Mouse (Mus musculus) midbrain, embryonic 16.5 days (tissue): ENCODE results near the gene Tef. TPM values are rescaled to one million over a fixed set of nuclear protein-coding genes. Genes with fewer than 3 reads are reported as not detected.

Source experiments
- ATAC-seq: fragments of 200-750 bp; cut with Nextera tagmentation; 2 replicates; pipeline ENCODE4 v1.8.0; 2017; ENCODE audit warnings: moderate TSS enrichment
- H3K27ac ChIP-seq: fragments of 300-500 bp; sonication (generic); 2 replicates; pipeline ENCODE4 v1.5.1; 2014; ENCODE audit warnings: mild to moderate bottlenecking, low read length, mixed read lengths
- H3K27me3 ChIP-seq: fragments of 300-500 bp; sonication (generic); 2 replicates; pipeline ENCODE4 v1.6.1; 2014; ENCODE audit warnings: low read depth, low read length, mixed read lengths; ENCODE audit not compliant: control insufficient read depth, insufficient read depth
- H3K36me3 ChIP-seq: fragments of 300-500 bp; sonication (generic); 2 replicates; pipeline ENCODE4 v1.6.1; 2014; ENCODE audit warnings: mild to moderate bottlenecking, low read length, moderate library complexity, mixed read lengths; ENCODE audit not compliant: control insufficient read depth, insufficient read depth
- H3K4me1 ChIP-seq: fragments of 300-500 bp; sonication (generic); 2 replicates; pipeline ENCODE4 v1.6.1; 2014; ENCODE audit warnings: mild to moderate bottlenecking, low read length, mixed read lengths; ENCODE audit not compliant: control insufficient read depth, insufficient read depth
- H3K4me2 ChIP-seq: fragments of 300-500 bp; sonication (generic); 2 replicates; pipeline ENCODE4 v1.6.1; 2014; ENCODE audit warnings: mild to moderate bottlenecking, low read length, mixed read lengths
- H3K4me3 ChIP-seq: fragments of 300-500 bp; sonication (generic); 2 replicates; pipeline ENCODE4 v1.5.1; 2014; ENCODE audit warnings: low read depth, mild to moderate bottlenecking, low read length, moderate library complexity, mixed read lengths
- H3K9ac ChIP-seq: fragments of 300-500 bp; sonication (generic); 2 replicates; pipeline ENCODE4 v1.6.1; 2014; ENCODE audit warnings: low read depth, low read length, mixed read lengths
- H3K9me3 ChIP-seq: fragments of 300-500 bp; sonication (generic); replicated peaks from 2 replicates; pipeline ENCODE4 v1.6.1; 2014; ENCODE audit warnings: mild to moderate bottlenecking, low read length, mixed read lengths; ENCODE audit not compliant: control insufficient read depth, poor library complexity, severe bottlenecking
- WGBS: fragments of 180-500 bp; shearing (Covaris S2); extraction: QIAGEN DNeasy Blood & Tissue Kit; methylation state at CpG from one replicate; pipeline ENCODE4 v1.1.7; 2014; 5-methylcytosine and 5-hydroxymethylcytosine counted together
- polyA plus RNA-seq: library from polyadenylated mRNA; unstranded; fragments of >200 nt; fragmentation: Nextera tagmentation; extraction: Ambion mirVana; gene quantifications from 2 replicates; pipeline ENCODE4 v1.2.1, GENCODE M21; 2015

The Tef gene
- polyA plus RNA-seq, 1 experiment from 2014 or later, result 22.7 TPM

- no peak for ATAC-seq
- Histone ChIP-seq H3K36me3 (peaks cover 19% of the 10 kb centered on the region), H3K4me2 (peak overlapping the region; percentile 79), H3K9me3 (no peaks in the 10 kb centered on the region), H3K9ac (peak overlapping the region; percentile 65), H3K27me3 (no peaks in the 10 kb centered on the region), H3K4me1 (peaks cover 27% of the 10 kb centered on the region), H3K27ac (no peak overlapping the region), H3K4me3 (no peak overlapping the region; the same call in 1 of the 2 replicates)
- WGBS, result 76% methylated on average over 7 of the region's 7 CpGs
These were observed 10.7 kb downstream of the Tef start for GRCm38 (mm10) chr15:81812696-81813631.

GRCm38 (mm10) chr15:81813986-81814705 lies 11.9 kb downstream of the Tef start:
- H3K4me1 ChIP-seq, result peaks cover 27% of the 10 kb centered on the region
- no peak overlapping the region for H3K9ac ChIP-seq
- H3K27me3 ChIP-seq, result no peaks in the 10 kb centered on the region
- H3K4me2 ChIP-seq, result no peak overlapping the region
- 61% methylated on average over 5 of the region's 5 CpGs for WGBS
- H3K4me3 ChIP-seq, result no peak overlapping the region
- no peaks in the 10 kb centered on the region for H3K9me3 ChIP-seq
- no peak overlapping the region for H3K27ac ChIP-seq
- ATAC-seq, result no peak
- peaks cover 22% of the 10 kb centered on the region for H3K36me3 ChIP-seq

- no peak overlapping the region for H3K4me2 ChIP-seq
- 91% methylated on average over 12 of the region's 12 CpGs for WGBS
- no peak overlapping the region for H3K27ac ChIP-seq
- peaks cover 25% of the 10 kb centered on the region for H3K4me1 ChIP-seq
- no peak overlapping the region for H3K4me3 ChIP-seq
- peaks cover 24% of the 10 kb centered on the region for H3K36me3 ChIP-seq
- H3K9me3 ChIP-seq, result no peaks in the 10 kb centered on the region
- ATAC-seq, result no peak
- no peak overlapping the region for H3K9ac ChIP-seq
- no peaks in the 10 kb centered on the region for H3K27me3 ChIP-seq
These were observed 12.6 kb downstream of the Tef start for GRCm38 (mm10) chr15:81814716-81815370.

- no peak overlapping the region for H3K9ac ChIP-seq
- H3K4me1 ChIP-seq, result peaks cover 4% of the 10 kb centered on the region
- no peak overlapping the region for H3K4me2 ChIP-seq
- no peak overlapping the region for H3K4me3 ChIP-seq
- 90% methylated on average over 3 of the region's 3 CpGs for WGBS
- ATAC-seq, result no peak
- no peaks in the 10 kb centered on the region for H3K27me3 ChIP-seq
- no peaks in the 10 kb centered on the region for H3K9me3 ChIP-seq
- peaks cover 36% of the 10 kb centered on the region for H3K36me3 ChIP-seq
- H3K27ac ChIP-seq, result no peak overlapping the region
These were observed 16.2 kb downstream of the Tef start for GRCm38 (mm10) chr15:81818404-81818803.

- no peak overlapping the region for H3K9ac ChIP-seq
- H3K36me3 ChIP-seq, result peaks cover 37% of the 10 kb centered on the region
- no peak overlapping the region for H3K4me3 ChIP-seq
- ATAC-seq, result no peak
- H3K9me3 ChIP-seq, result no peaks in the 10 kb centered on the region
- H3K27me3 ChIP-seq, result no peaks in the 10 kb centered on the region
- 89% methylated on average over 3 of the region's 3 CpGs for WGBS
- no peak overlapping the region for H3K4me2 ChIP-seq
- H3K27ac ChIP-seq, result no peak overlapping the region
- no peaks in the 10 kb centered on the region for H3K4me1 ChIP-seq
These were observed 20.4 kb downstream of the Tef start for GRCm38 (mm10) chr15:81822631-81823030.

GRCm38 (mm10) chr15:81824832-81825231 lies 22.6 kb downstream of the Tef start:
- WGBS, result 83% methylated on average over 3 of the region's 3 CpGs
- Histone ChIP-seq H3K27ac (no peak overlapping the region), H3K27me3 (no peaks in the 10 kb centered on the region), H3K36me3 (peaks cover 33% of the 10 kb centered on the region), H3K4me3 (no peak overlapping the region), H3K4me1 (no peaks in the 10 kb centered on the region), H3K9ac (no peak overlapping the region), H3K9me3 (no peaks in the 10 kb centered on the region), H3K4me2 (no peak overlapping the region)
- no peak for ATAC-seq

- H3K4me2 ChIP-seq, result no peak overlapping the region
These were observed 26.4 kb downstream of the Tef start for GRCm38 (mm10) chr15:81828426-81829207.

GRCm38 (mm10) chr15:81829208-81829580 lies 27.0 kb downstream of the Tef start:
- Histone ChIP-seq H3K9me3 (no peaks in the 10 kb centered on the region), H3K4me1 (peaks cover 3% of the 10 kb centered on the region; the same call in 1 of the 2 replicates), H3K4me3 (no peak overlapping the region), H3K9ac (no peak overlapping the region), H3K27me3 (no peaks in the 10 kb centered on the region), H3K27ac (no peak overlapping the region), H3K36me3 (peaks cover 15% of the 10 kb centered on the region), H3K4me2 (no peak overlapping the region)
- WGBS, result 78% methylated on average over 2 of the region's 2 CpGs
- no peak for ATAC-seq

More at GRCm38 (mm10) chr15:81828426-81829207, 26.4 kb downstream of the Tef start:
- H3K36me3 ChIP-seq, result peaks cover 18% of the 10 kb centered on the region
- no peak overlapping the region for H3K9ac ChIP-seq
- WGBS, result 90% methylated on average over 7 of the region's 7 CpGs
- no peak for ATAC-seq
- H3K27me3 ChIP-seq, result no peaks in the 10 kb centered on the region
- H3K4me1 ChIP-seq, result peaks cover 3% of the 10 kb centered on the region; the same call in 1 of the 2 replicates
- no peak overlapping the region for H3K27ac ChIP-seq
- H3K4me3 ChIP-seq, result no peak overlapping the region
- H3K9me3 ChIP-seq, result no peaks in the 10 kb centered on the region
